Mouse (Mus musculus): ENCODE measurements at regions not wholly inside any gene's neighbourhood (a gene's known extent, or its start where the extent isn't known, plus 50 kb on each side); places are given as distances from the start of the nearest gene placed in this dataset.
"Not testable (repeated sequence)": the region's sequence is repeated elsewhere in the genome, so short reads cannot be mapped to it uniquely, and the experiment has no call there.

- DNase-seq, result no peak
These were observed 53.2 kb upstream of the Dazl start for GRCm38 (mm10) chr17:50346451-50347192.

DNA sequence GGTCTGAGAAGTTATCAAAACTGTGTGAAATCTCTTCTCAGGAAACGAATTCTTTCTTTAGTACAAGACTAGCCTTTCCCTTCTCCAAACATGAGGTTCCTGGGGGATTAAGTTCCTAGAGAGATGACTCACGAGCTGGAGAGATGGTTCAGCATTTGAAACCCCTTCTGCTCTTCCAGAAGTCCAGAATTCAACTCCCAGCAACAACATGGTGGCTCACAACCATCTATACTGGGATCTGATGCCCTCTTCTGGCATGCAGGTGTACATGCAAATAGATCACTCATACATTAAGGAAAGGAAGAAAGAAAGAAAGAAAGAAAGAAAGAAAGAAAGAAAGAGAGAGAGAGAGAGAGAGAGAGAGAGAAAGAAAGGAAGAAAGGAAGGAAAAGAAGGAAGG is 60.4 kb upstream of the Dazl start:
- DNase-seq, result not testable (repeated sequence)

DNA sequence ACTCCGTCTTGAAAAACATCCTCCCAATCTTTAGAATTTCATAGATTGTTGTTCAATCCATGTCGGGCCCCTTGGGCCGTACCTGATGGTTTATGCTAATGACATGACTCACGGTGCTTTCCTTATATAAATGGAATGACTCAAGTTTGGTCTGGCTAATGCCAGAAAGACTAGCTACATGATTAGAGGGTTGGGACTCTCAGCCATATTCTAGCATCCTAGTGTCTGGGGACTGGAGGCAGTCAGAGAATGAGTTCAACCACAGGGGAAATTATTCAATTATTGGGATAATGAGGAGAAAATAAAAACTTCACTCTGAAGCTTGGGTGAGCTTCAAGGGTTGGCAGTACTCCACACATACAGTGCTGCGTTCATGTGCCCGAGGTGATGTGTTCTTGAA is 60.9 kb upstream of the Dazl start:
- no peak for DNase-seq

DNA sequence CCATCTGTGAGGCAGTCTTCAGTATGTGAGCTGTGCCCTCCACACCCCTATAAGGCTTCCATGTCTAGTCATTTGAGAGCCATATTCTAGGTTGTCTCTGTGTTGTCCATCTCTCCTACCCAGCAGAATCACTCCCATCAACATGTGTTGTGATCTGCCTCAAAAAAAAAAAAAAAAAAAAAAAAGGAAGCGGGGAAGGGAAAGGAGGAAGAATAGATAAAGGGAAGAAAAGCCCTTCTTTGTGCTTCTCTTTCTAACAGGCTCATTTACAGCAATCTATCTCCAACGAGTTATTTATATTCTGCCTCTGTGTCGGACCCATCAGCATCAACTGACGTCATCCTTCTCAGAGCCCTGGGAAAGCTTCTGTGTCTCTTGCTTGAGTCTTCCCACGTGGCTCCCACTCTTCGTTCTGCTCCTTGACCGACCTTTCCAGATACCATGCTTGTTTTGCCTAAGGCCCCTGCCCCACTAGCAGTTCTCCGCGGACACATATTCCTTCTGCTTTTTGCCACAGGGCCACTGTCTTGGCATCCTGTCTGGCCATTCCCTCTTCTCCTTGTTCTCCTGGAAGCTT is 68.3 kb upstream of the Dazl start:
- no peak for DNase-seq

GRCm38 (mm10) chr17:50365396-50365795 is 72.0 kb upstream of the Dazl start:
- no peak for DNase-seq

GRCm38 (mm10) chr17:50366181-50366580 is 72.7 kb upstream of the Dazl start:
- DNase-seq, result no peak

DNA sequence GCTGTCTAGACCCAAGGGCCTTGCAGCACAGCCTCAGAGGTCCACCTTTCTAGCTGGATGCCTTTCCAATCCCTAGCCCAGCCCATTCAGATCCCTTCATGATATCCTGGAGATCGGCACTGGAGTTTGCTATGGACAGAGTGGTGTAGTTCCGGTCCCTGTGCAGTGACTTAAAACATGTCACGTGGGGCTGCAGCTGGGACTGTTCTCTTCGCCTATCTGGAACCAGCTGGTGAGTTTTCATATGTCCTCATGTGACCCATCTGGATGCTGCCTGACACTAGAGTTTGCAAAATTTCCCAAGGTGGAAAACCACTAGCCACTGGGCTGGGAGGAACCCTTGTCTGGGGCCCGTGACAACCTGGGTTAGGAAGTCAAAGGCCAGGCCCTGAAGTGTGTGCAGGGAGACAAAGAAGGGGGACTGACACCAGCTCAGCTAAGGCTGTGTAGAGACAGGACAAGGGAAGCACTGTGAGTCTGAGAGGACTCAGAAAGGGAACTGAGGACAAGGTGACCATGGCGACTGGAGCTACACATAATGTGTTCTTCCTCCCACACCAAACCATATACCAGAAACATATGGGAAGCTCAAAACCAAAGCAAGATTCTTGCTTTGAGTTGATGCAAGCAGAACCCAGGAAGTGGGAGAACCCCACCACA is 75.9 kb upstream of the Dazl start:
- DNase-seq, result no peak

DNA sequence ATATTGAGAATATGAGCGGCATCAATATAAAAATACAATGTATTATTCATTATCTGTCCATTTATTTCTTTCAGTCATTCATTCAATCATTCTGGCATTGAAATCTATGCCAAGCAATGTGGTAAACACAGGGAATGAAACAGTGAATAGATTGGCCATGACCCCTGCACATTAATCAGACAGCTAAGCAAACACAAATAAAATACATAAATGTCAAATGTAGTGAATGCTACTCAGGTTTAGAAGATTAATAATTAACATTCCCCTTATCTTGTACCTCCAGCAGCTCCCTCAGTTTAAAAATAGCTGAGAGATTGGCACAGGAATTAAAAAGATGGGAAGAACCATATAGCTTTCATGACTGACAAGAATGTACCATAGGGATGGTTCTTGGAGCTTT is 77.0 kb upstream of the Dazl start:
- DNase-seq, result no peak

DNA sequence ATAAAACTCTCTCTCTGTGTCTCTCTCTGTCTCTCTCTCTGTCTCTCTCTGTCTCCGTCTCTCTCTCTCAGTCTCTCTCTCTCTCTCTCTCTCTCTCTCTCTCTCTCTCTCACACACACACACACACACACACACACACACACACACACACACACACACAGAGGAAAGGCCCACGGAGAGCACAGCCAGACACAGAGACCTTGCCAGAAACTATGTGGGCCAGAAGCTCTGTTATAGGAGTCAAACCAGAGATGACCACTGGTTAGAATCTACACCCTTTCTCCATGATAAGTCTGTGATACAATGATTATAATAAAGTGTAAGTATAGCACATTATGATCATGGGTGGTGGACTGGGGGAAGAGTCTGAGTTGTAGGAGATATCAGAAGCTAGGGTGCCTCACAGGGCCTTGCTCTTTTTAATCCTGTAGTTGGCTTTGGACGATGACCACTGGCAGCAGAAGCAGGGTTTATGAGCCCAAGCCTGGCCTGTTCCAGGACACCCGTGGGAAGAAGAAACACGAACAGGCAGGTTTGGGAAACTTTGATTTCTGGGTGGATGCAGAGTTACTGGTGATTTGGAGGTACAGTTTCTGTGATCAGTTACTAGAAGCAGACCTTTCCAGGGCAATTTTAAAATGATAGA is 80.2 kb upstream of the Dazl start:
- peak; percentile 21 for DNase-seq

DNA sequence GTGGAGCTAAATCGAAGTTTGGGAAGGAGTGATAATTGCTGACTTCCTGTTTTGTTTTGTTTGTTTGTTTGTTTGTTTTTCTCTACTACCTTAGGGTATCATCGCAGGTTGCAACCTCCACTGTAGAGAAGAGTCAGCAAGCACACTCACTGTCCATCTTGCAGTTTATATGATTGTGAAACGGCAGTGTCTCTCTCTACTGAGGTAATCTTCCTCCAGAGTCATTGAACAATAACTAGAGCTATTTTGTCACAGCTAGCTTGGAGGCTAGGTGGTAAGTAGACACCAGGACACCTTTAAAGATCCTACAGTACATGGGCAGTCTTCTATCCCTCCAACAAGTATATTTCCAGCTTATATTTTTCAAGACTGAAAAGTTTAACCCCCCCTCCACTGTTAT is 82.0 kb upstream of the Dazl start:
- DNase-seq, result no peak

GRCm38 (mm10) chr17:50376708-50377107 is 83.3 kb upstream of the Dazl start:
- no peak for DNase-seq

GRCm38 (mm10) chr17:50378141-50378727 is 84.8 kb upstream of the Dazl start:
- DNase-seq, result no peak

- DNase-seq, result no peak
These were observed 95.6 kb upstream of the Dazl start for GRCm38 (mm10) chr17:50388715-50389710.

DNA sequence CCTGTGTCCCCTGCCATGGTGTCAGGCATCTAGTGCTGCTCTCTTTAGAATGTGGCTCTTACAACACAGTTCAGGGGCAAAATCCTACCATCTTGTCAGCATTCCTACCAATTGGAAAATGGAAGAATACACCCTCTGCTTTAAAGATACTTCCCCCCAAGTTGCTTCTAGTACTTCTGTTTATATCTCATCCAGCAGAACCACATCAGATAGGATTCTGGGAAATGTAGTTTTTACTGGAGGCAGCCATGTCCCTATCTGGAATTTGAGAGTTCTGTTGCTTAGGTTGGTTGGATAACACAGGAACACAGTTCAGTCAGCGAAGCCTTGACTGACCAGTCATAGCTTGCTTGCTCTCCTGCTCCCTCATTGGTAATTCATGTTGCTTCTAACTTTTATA is 96.7 kb upstream of the Dazl start:
- DNase-seq, result no peak

DNA sequence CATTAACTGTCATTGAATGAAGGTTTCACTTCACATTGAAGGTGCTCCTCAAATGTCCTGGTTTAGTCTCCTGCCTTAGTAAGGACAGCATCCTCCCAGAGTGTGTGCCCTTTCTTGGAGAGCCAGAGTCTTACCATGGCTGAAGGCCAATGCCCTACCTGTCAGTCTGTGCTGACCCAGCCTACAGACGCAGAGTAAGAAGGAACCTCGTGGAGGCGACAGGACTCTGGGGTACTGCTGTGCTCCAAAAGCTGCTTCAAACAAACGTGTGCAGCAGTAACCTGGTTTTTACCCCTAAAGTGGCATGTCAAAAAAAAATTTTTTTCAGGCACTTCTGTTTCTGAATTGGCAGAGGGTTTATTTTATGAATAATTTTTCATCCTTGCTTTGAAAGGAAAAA is 97.8 kb upstream of the Dazl start:
- no peak for DNase-seq

DNA sequence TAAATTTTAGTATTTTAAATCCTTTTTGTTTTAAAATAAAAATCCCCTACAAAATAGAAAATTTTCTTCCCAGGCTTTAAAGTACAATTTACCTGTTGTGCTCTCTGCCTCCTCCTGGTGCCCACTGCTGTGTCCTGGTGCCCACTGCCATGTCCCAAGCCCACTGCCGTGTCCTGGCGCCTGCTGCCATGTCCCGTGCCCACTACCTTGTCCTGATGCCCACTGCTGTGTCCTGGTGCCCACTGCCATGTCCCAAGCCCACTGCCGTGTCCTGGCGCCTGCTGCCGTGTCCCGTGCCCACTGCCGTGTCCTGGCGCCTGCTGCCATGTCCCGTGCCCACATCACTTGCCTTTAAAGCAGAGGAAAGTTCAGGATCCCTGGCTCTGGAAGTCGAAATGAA is 98.6 kb upstream of the Dazl start:
- no peak for DNase-seq

DNA sequence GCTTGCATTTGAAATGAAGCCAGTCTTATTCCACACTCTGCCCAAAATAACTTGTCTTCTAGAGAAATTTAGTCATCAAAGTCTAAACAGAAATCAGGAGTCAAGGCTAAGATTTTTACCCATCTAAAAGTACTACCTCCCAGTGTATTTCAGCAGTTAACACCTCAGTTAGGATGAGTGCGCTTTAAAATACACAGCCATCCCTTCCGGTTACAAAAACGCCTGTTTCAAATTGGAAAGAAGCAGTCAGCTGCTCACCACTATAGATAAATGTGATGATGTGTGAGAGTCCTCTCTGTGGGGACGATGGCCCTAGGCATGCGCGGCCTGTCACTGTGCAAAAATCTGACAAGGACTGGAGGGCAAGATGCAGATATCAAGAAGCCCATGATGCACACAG is 99.0 kb upstream of the Dazl start:
- no peak for DNase-seq

DNA sequence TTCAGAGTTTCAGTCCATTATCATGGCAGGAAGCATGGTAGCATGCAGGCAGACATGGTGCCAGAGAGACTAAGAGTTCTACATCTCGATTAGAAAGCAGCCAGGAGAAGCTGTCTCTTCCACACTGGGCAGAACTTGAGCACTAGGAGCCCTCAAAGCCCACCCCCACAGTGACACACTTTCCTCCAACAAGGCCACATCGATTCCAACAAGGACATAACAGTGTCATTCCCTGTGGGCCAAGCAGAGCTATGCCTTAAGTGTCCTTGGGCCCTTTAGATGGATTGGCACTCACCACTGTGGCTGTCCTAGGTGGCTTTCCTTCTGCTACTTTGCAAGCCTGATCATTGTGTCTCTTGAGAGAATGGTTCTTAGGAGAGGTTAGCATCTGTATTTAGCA is 99.5 kb upstream of the Dazl start:
- no peak for DNase-seq

GRCm38 (mm10) chr17:50393698-50394097 is 100.3 kb upstream of the Dazl start:
- no peak for DNase-seq

DNA sequence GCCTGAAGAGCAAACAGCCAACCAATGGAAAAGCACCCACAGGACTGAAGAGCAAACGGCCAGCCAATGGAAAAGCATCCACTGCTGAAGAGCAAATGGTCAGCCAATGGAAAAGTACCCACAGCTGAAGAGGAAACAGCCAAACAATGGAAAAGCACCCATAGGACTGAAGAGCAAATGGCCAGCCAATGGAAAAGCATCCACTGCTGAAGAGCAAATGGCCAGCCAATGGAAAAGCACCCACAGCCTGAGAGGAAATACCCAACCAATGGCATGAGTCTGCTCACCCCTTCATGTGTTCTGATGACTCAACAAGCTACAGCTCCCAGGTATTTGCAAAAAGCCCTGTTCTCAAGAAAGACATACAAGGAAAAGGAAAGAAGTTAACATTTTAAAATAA is 101.4 kb upstream of the Dazl start:
- DNase-seq, result no peak

DNA sequence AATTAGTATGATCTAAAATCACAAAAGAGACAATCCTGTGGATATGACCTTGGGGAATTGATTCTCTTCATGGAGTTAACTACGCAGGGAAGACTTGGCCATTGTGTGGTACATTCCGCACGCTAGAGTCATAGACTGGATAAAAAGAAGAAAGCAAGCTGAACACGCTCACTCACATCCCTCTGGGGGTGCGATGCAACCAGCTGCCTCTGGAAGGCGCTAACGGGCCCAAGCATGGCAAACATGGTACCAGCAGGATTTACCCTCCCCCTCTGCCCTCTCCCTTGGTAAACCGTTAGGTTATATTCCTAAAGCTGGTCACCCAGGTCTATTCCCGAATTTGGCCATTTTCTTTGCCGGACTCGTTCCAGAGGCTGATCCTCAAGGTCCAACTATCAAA is 102.2 kb upstream of the Dazl start:
- no peak for DNase-seq

DNA sequence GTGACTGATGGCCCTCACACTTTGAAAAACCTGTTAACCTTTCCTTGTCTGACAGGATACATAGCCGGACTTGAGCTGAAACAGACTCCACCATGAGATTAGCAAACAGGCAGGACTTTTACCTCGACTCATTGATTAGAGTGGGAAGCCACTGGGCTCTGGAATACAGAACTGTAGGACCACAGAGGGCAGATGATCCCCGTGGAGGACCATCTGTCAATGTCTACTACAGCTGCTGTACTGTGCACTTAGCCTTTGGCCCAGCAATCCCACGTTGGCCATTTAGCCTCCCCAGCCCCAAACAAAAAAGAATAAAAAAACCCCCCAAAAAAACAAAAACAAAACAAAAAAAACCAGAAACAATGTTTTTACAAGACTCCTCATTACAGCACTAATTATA is 103.9 kb upstream of the Dazl start:
- no peak for DNase-seq

Measured in cerebellum, adult 11-12 months (tissue).